Mouse (Mus musculus) megakaryocyte, adult 5-6 weeks (primary cell): ENCODE data around the gene Epha7. TPM values are rescaled to one million over a fixed set of nuclear protein-coding genes. Genes with fewer than 3 reads are reported as not detected.

Experiments
- ATAC-seq: 2 replicates; pipeline ENCODE4 v1.8.0; 2016; ENCODE audit warnings: mild to moderate bottlenecking, inconsistent platforms; ENCODE audit not compliant: poor library complexity, severe bottlenecking
- total RNA-seq, 2 experiments: library from RNA; stranded (forward) in 1 of 2; stranded (reverse) in 1 of 2; fragments of 153-499, 151-499 nt in 1 of 2; fragments of 221-1000, 200-1000 nt in 1 of 2; gene quantifications; 2 replicates each; pipeline versions ENCODE4 v1.2.3 to v1.2.4; 2015 to 2017

Gene Epha7
- 0.11 and 0.42 TPM in 2 replicates for total RNA-seq (2015)
- total RNA-seq (2017) = 0.57 and 0.70 TPM in 2 replicates

- ATAC-seq = peak; percentile 89
These were observed at the start of gene Epha7 for GRCm38 (mm10) chr4:28812691-28813289. Gene Epha7 (plus strand): TSS chr4:28813131.

DNA sequence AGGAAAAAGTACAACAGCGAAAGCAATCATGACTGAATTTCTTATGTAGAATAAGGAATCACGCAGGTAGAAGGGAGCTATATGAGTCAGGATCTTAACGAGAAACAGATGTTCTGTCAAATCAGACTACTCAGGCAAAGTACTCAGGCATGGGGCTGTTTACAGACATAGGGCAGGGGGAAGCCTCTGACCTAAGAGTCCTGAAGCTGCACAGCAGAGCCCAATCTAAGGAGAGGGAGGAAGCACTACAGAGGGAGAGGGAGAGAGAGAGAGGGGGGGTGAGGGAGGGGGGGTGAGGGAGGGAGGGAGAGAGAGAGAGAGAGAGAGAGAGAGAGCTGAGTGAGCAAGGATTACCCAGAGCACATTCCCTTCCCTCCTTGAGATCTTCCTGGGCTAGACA, 29.0 kb upstream of the Epha7 start:
- ATAC-seq = no peak

GRCm38 (mm10) chr4:28808800-28809199, 4.1 kb upstream of the Epha7 start:
- ATAC-seq = no peak

GRCm38 (mm10) chr4:28809703-28810102, 3.2 kb upstream of the Epha7 start:
- ATAC-seq = no peak

GRCm38 (mm10) chr4:28813551-28814475, 882 bp downstream of the Epha7 start:
- 0 out of 2 replicates have a peak, but pooled peaks have one; percentile 5 for ATAC-seq

DNA sequence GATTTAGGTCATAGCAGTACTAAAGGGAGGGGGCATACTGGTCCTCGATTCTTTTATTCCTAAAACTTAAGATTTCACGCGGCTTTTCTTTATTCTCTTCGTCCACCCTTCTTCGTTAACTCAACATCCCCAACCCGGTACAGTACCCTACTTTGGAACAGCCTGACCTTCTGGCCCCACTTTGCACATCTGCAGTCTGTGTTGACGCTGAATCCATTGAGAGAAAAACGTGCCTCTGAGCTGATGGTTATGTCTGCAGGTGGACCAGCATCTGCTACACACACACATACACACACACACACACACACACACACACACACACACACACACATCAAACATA, 1.5 kb downstream of the Epha7 start:
- ATAC-seq = no peak

DNA sequence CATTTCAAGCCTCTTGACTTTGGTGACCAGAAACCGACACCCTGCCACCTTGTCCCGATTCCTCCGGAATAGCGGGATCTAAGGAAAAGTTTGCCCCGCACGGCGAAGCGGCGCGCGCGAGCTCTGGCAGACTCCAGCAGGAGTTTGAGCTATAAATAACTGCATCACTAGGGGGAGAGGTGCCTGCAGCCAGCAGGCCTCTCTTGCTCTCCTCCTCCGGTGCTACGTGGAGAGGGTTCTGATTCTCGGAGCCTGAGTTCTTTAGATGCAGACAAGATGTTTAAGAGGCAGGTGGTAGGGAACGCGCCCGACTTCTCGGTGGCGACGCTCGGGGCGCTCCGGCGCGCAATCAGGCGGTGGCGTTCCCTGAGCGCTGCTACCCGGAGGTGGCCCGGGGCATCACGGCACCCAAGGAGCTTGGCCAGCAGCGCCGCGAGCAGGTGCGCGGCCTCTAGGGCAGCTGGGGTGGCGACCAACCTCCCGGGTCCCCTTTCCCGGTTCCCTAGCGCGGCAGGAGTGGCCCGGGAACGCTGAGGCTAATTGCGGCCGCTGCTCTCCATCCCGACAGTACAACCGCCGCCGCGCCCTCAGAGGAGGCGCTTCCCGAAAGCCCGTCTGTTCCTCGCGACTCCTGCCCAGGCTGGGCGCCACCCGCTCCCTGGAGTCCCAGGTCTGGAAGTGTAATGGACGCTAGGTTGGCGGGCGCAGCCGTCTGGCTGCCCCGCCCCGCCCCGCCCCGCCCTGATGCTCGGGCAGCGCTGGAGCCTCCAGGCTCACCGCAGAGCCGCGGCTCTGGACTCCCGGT, 2.1 kb downstream of the Epha7 start:
- ATAC-seq = peak; percentile 13; the same call in 1 of the 2 replicates

GRCm38 (mm10) chr4:28815621-28815920, 2.6 kb downstream of the Epha7 start:
- peak; percentile 29; the same call in 1 of the 2 replicates for ATAC-seq

DNA sequence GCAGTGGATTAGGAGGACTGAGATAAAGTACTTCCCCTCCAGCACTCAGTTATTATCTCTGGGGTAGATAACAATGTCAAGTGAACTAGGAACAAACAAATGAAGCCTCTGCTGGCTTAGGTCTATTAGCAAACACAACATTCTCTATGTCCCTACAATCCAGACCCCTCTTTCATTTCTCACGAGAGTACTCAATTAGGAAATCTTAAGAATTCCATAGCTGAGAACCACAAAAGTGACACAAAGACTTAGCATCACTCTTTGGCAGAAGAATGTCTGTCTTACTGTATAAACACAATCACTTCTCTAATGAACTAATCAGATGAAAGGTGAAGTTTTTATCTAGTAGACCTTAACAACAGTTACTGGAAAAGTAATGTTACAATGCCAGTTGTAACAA, 10.7 kb downstream of the Epha7 start:
- no peak for ATAC-seq

DNA sequence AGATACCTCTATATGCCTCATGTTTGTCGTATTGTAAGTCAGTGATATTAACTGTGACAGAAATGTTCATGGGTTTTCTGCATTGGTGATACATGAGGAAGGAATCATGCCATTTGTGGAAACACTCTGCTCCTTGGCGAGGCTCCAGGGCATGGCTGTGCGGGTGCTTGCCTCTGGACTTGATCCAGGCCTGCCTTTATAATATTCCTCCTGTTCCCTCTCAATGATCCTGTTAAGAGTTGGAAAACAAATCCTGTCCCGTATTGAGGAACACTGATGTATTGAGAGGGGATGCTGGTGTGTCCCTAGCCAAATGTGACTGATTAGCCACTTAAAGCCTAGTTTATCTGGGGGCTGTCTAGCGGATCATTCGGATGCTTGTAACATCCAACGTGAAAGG, 11.7 kb downstream of the Epha7 start:
- ATAC-seq = no peak

GRCm38 (mm10) chr4:28837669-28838068, 24.7 kb downstream of the Epha7 start:
- no peak for ATAC-seq

DNA sequence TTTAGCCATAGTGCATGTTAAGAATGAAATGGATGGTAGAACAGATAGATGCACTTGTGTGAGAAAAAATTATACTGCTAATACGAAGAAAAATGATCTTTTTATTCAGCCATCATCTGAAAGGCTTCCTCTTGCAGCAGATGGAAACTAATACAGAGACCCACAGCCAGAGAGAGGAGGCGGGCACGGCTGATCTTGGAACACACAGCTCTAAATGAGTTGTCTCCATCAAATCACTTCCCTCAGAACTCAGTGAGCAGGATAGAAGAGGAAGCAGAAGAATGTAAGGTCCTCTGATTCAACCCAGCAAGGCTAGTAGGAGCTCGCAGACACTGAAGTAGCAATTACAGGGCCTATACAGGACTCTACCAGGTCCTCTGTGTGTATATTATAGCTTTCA, 33.4 kb downstream of the Epha7 start:
- no peak for ATAC-seq

DNA sequence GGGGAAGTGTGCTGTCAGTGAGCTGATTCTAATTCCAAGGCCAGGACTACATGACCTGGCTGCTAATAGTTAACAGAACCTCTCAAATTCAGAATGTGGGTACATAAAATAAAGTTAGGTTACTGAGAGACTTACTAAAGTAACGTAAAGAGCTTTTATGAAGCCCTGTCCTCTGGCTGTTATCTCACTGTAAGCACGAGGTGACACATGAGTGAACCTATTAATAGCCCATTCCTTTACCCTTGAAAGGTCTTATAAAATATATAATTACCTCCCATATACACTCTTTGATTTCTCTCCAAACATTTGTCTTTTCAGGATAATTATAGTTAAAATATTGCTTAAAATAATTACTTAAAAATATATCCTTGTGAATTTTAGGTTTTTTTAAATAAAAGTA, 37.5 kb downstream of the Epha7 start:
- no peak for ATAC-seq

DNA sequence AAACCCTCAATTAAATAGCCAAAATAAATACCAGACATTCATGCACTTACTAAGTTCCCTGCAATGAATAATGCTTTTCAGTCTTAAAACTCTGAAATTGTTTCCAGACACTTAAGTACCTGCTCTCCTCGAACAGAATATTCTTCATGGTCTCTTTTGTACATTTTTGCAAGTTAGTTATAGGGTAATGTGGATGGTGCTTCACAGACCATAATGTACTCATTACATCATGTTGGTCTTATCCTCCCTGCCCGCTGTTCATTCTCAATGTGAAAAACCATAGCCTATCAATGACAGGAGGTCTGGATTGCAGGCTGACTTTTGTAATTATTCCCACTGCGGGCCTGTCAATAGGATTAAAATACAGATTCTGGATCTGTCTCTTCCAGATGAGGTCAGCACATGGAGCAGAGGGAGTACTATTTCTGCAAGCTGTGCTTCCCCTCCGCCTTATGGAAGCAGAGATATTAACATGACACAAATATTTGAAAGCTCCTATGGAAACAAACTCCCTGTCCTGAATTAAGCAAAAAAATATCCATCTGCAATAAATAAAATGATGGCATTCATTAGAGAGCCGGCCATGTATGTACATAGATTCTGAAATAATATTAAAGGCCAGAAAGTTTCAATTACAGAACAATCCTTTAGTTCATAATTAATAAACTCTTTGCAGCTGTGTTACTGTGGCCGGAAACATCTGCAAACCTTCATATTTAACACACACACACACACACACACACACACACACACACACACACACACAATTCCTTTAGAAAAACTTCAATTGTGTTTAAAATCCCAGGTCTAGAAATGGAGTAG, 50.1 kb downstream of the Epha7 start:
- no peak for ATAC-seq

DNA sequence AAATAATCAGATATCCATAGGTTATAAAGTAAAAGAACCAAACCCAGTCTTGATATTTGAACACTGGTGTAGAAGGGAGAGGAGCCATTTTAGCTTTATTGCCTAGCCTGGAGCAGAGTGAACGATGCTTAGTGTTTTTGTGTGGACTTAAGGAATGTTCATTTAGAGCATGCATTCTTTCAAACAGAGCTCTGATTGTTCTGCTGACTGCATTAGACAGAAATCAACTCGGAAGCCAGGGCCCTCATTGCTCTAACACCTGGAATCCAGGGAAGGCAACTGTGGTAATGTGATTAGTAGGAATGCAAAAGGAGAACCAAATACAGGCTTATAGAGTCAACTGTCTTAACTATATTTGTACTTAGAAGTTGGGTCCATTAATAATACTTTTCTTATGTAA, 53.5 kb downstream of the Epha7 start:
- ATAC-seq = no peak

DNA sequence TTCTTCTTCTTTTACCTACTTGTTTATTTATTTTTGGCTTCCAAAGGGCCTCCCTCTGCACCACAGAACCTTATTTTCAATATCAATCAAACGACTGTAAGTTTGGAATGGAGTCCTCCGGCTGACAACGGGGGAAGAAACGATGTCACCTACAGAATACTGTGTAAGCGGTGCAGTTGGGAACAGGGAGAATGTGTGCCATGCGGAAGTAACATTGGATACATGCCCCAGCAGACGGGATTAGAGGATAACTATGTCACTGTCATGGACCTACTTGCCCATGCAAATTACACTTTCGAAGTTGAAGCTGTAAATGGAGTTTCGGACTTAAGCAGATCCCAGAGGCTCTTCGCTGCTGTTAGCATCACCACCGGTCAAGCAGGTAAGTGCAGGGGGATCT, 58.7 kb downstream of the Epha7 start:
- no peak for ATAC-seq

GRCm38 (mm10) chr4:28881271-28882044, 68.5 kb downstream of the Epha7 start:
- no peak for ATAC-seq

DNA sequence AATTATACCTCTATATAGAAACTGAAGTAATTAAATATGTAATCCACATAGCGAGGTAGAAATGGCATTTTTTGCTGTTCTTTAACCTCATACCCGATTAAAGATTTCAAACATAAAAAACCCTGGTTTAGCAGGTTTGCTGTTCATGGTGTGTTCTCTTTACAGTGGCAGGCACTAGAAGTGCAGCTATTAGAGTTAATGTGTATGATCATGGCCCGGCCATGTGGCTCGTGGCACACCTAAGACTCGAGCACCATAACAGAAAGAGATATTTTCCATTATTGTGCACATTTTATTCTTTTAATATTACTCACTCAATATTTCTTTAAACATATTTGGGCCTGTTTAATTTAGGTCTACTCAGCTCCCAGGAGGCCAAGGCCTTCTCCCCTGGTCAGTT, 76.7 kb downstream of the Epha7 start:
- ATAC-seq = no peak

GRCm38 (mm10) chr4:28890102-28890501, 77.2 kb downstream of the Epha7 start:
- ATAC-seq = no peak

GRCm38 (mm10) chr4:28895480-28895879, 82.5 kb downstream of the Epha7 start:
- ATAC-seq = no peak
